Mouse (Mus musculus): ENCODE measurements around the gene Brca1. TPM values are rescaled to one million over a fixed set of nuclear protein-coding genes. Genes with fewer than 3 reads are reported as not detected.
"Not testable (repeated sequence)": the region's sequence is repeated elsewhere in the genome, so short reads cannot be mapped to it uniquely, and the experiment has no call there.

Brca1 gene
- total RNA-seq, 2 experiments from 2014 or later, result 2.8 to 3.3 TPM

GRCm38 (mm10) chr11:101472336-101472735 lies 79.4 kb downstream of the Brca1 start:
- peak; percentile 84 for DNase-seq
- intact Hi-C loops (cut with DNase I), result no loop called here

GRCm38 (mm10) chr11:101471926-101472325 lies 79.8 kb downstream of the Brca1 start:
- DNase-seq, result peak; percentile 75

GRCm38 (mm10) chr11:101470206-101470605 lies 81.5 kb downstream of the Brca1 start:
- intact Hi-C loops (cut with DNase I), result no loop called here
- no peak for DNase-seq

More at GRCm38 (mm10) chr11:101471926-101472325, 79.8 kb downstream of the Brca1 start:
- intact Hi-C loops (cut with DNase I), result no loop called here

- intact Hi-C loops (cut with DNase I), result loop anchor here (5.0 kb wide), 1 partner anchor 78 kb away; no protein-coding TSS in a partner anchor
- DNase-seq, result no peak
These were observed 82.6 kb downstream of the Brca1 start for GRCm38 (mm10) chr11:101469155-101469554.

GRCm38 (mm10) chr11:101468731-101469130 lies 83.0 kb downstream of the Brca1 start:
- DNase-seq, result no peak
- intact Hi-C loops (cut with DNase I), result loop anchor here (5.0 kb wide), 1 partner anchor 79 kb away; no protein-coding TSS in a partner anchor

- intact Hi-C loops (cut with DNase I), result loop anchor here (5.0 kb wide), 1 partner anchor 79 kb away; no protein-coding TSS in a partner anchor
These were observed 83.5 kb downstream of the Brca1 start for GRCm38 (mm10) chr11:101468263-101468688.

GRCm38 (mm10) chr11:101467477-101468262 lies 84.1 kb downstream of the Brca1 start:
- intact Hi-C loops (cut with DNase I), result loop anchor here (5.0 kb wide), 1 partner anchor 80 kb away; no protein-coding TSS in a partner anchor
- peak; percentile 89 for DNase-seq

More at GRCm38 (mm10) chr11:101468263-101468688, 83.5 kb downstream of the Brca1 start:
- no peak for DNase-seq

- intact Hi-C loops (cut with DNase I), result loop anchor here (5.0 kb wide), 1 partner anchor 81 kb away; no protein-coding TSS in a partner anchor
- DNase-seq, result not testable (repeated sequence)
These were observed 85.2 kb downstream of the Brca1 start for GRCm38 (mm10) chr11:101466552-101466950.

GRCm38 (mm10) chr11:101465869-101466551 lies 85.7 kb downstream of the Brca1 start, which contains the start of gene Vat1:
TSS of gene Vat1 (minus strand) at chr11:101466230.
- intact Hi-C loops (cut with DNase I), result loop anchor here (5.0 kb wide), 1 partner anchor 81 kb away; no protein-coding TSS in a partner anchor
- peak; percentile 82 for DNase-seq

GRCm38 (mm10) chr11:101465101-101465868 lies 86.5 kb downstream of the Brca1 start:
- intact Hi-C loops (cut with DNase I), result loop anchor here (5.0 kb wide), 1 partner anchor 82 kb away; no protein-coding TSS in a partner anchor
- DNase-seq, result peak; percentile 69

- no peak for DNase-seq
- intact Hi-C loops (cut with DNase I), result loop anchor here (5.0 kb wide), 1 partner anchor 83 kb away; no protein-coding TSS in a partner anchor
These were observed 87.3 kb downstream of the Brca1 start, which contains the start of gene Rnd2 for GRCm38 (mm10) chr11:101464211-101465100. TSS of gene Rnd2 (plus strand) at chr11:101464999.

GRCm38 (mm10) chr11:101462583-101463440 lies 88.9 kb downstream of the Brca1 start:
- intact Hi-C loops (cut with DNase I), result no loop called here
- DNase-seq, result peak; percentile 37

- intact Hi-C loops (cut with DNase I), result no loop called here
- no peak for DNase-seq
These were observed 89.6 kb downstream of the Brca1 start for GRCm38 (mm10) chr11:101462141-101462540.

GRCm38 (mm10) chr11:101460321-101460720 lies 91.4 kb downstream of the Brca1 start:
- intact Hi-C loops (cut with DNase I), result no loop called here
- DNase-seq, result no peak

GRCm38 (mm10) chr11:101459716-101460115 lies 92.0 kb downstream of the Brca1 start:
- intact Hi-C loops (cut with DNase I), result no loop called here
- DNase-seq, result no peak

- intact Hi-C loops (cut with DNase I), result no loop called here
- DNase-seq, result no peak
These were observed 93.5 kb downstream of the Brca1 start for GRCm38 (mm10) chr11:101458217-101458616.

- intact Hi-C loops (cut with DNase I), result no loop called here
- DNase-seq, result no peak
These were observed 94.1 kb downstream of the Brca1 start for GRCm38 (mm10) chr11:101457631-101458030.

GRCm38 (mm10) chr11:101455627-101456026 lies 96.1 kb downstream of the Brca1 start:
- intact Hi-C loops (cut with DNase I), result no loop called here
- DNase-seq, result no peak

Measured in left cerebral cortex, postnatal 4 days (tissue).